Mouse (Mus musculus): ENCODE results near the gene Traf3ip3.

Gene Traf3ip3

GRCm38 (mm10) chr1:193129786-193130455 is 71.6 kb downstream of the Traf3ip3 start, which contains the start of gene Diexf:
Gene Diexf, minus strand, starts transcription at chr1:193130272.
- in situ Hi-C loops (cut with MboI, MseI): no loop called here

GRCm38 (mm10) chr1:193129321-193129720 is 72.2 kb downstream of the Traf3ip3 start:
- in situ Hi-C loops (cut with MboI, MseI): no loop called here

GRCm38 (mm10) chr1:193128055-193128454 is 73.4 kb downstream of the Traf3ip3 start:
- in situ Hi-C loops (cut with MboI, MseI): no loop called here

GRCm38 (mm10) chr1:193125835-193126234 is 75.7 kb downstream of the Traf3ip3 start:
- in situ Hi-C loops (cut with MboI, MseI): no loop called here

All from regulatory T cell (primary cell).